Mouse (Mus musculus) forebrain, postnatal 0 days (tissue): Measurements from ENCODE around the gene Chrm4. TPM values are rescaled to one million over a fixed set of nuclear protein-coding genes. Genes with fewer than 3 reads are reported as not detected.

Experiments used
- ATAC-seq: fragments of 200-750 bp; cut with Nextera tagmentation; 2 replicates; pipeline ENCODE4 v1.8.0; 2017; ENCODE audit warnings: mild to moderate bottlenecking, moderate library complexity
- DNase-seq: peaks from one replicate; pipeline ENCODE4 v3.0.0-alpha.2; 2015
- H3K27ac ChIP-seq: fragments of 300-500 bp; sonication (generic); 2 replicates; pipeline ENCODE4 v1.5.1; 2014; ENCODE audit warnings: low read depth, mild to moderate bottlenecking, antibody characterized with exemption, low read length, moderate library complexity, mixed read lengths
- H3K27me3 ChIP-seq: fragments of 300-500 bp; sonication (generic); 2 replicates; pipeline ENCODE4 v1.6.1; 2014; ENCODE audit warnings: mild to moderate bottlenecking, low read length, mixed read lengths; ENCODE audit not compliant: insufficient read depth
- H3K36me3 ChIP-seq: fragments of 300-500 bp; sonication (generic); 2 replicates; pipeline ENCODE4 v1.6.1; 2014; ENCODE audit warnings: mild to moderate bottlenecking, moderate library complexity; ENCODE audit not compliant: insufficient read depth
- H3K4me1 ChIP-seq: fragments of 300-500 bp; sonication (generic); 2 replicates; pipeline ENCODE4 v1.6.1; 2014; ENCODE audit warnings: antibody characterized with exemption; ENCODE audit not compliant: insufficient read depth
- H3K4me2 ChIP-seq: fragments of 300-500 bp; sonication (generic); 2 replicates; pipeline ENCODE4 v1.6.1; 2014; ENCODE audit warnings: low read depth, mild to moderate bottlenecking, moderate library complexity
- H3K4me3 ChIP-seq: fragments of 300-500 bp; sonication (generic); 2 replicates; pipeline ENCODE4 v1.5.1; 2014; ENCODE audit warnings: low read depth, low read length, mixed read lengths
- H3K9ac ChIP-seq: fragments of 300-500 bp; sonication (generic); 2 replicates; pipeline ENCODE4 v1.6.1; 2014; ENCODE audit warnings: mild to moderate bottlenecking
- H3K9me3 ChIP-seq: fragments of 300-500 bp; sonication (generic); 2 replicates; pipeline ENCODE4 v1.6.1; 2016; ENCODE audit warnings: low read length
- CTCF ChIP-seq: sonication (generic); IDR thresholded peaks from 2 replicates; pipeline ENCODE4 v1.5.1; 2016; ENCODE audit warnings: antibody characterized with exemption, control low read depth, low read depth
- WGBS: fragments of 180-500 bp; shearing (Covaris S2); extraction: QIAGEN DNeasy Blood & Tissue Kit; methylation state at CpG from one replicate; pipeline ENCODE4 v1.1.7; 2014; 5-methylcytosine and 5-hydroxymethylcytosine counted together
- polyA plus RNA-seq: library from polyadenylated mRNA; unstranded; fragments of >200 nt; fragmentation: Nextera tagmentation; extraction: Ambion mirVana; gene quantifications from 2 replicates; pipeline ENCODE4 v1.2.1, GENCODE M21; 2015
- total RNA-seq: library from RNA; depleted of rRNA; stranded (reverse); fragments of >200 nt; gene quantifications from 2 replicates; pipeline ENCODE4 v1.2.3, GENCODE M21; 2014

Gene Chrm4
- total and polyA plus RNA-seq, 2 experiments from 2014 or later = 1.1 to 4.0 TPM

- Histone ChIP-seq H3K27me3 (no peaks in the 10 kb centered on the region), H3K4me1 (peaks cover 7% of the 10 kb centered on the region; the same call in 1 of the 2 replicates), H3K9ac (no peak overlapping the region), H3K4me2 (peak overlapping the region; percentile 80; the same call in 1 of the 2 replicates), H3K9me3 (no peaks in the 10 kb centered on the region), H3K27ac (no peak overlapping the region), H3K4me3 (no peak overlapping the region), H3K36me3 (peaks cover 31% of the 10 kb centered on the region)
- WGBS = 17% methylated on average over 6 of the region's 6 CpGs
- no peak for TF ChIP-seq CTCF
- DNase-seq = no peak
- no peak for ATAC-seq
Observed at GRCm38 (mm10) chr2:91932737-91933350, 5.8 kb downstream of the Chrm4 start.

GRCm38 (mm10) chr2:91933471-91933870 is 6.4 kb downstream of the Chrm4 start:
- no peak overlapping the region for H3K4me2 ChIP-seq
- no peak overlapping the region for H3K27ac ChIP-seq
- H3K9me3 ChIP-seq = no peaks in the 10 kb centered on the region
- no peak overlapping the region for H3K9ac ChIP-seq
- no peak overlapping the region for H3K4me3 ChIP-seq
- H3K27me3 ChIP-seq = no peaks in the 10 kb centered on the region
- DNase-seq (no peak), ATAC-seq (no peak)
- H3K4me1 ChIP-seq = peaks cover 7% of the 10 kb centered on the region; the same call in 1 of the 2 replicates
- peaks cover 37% of the 10 kb centered on the region for H3K36me3 ChIP-seq
- no peak for TF ChIP-seq CTCF
- WGBS = 47% methylated on average over 9 of the region's 9 CpGs

- no peak for TF ChIP-seq CTCF
- WGBS = 64% methylated on average over 8 of the region's 8 CpGs
- H3K9ac ChIP-seq = no peak overlapping the region
- peaks cover 7% of the 10 kb centered on the region; the same call in 1 of the 2 replicates for H3K4me1 ChIP-seq
- no peaks in the 10 kb centered on the region for H3K9me3 ChIP-seq
- ATAC-seq = no peak
- no peak for DNase-seq
- no peaks in the 10 kb centered on the region for H3K27me3 ChIP-seq
- H3K4me3 ChIP-seq = no peak overlapping the region
- H3K27ac ChIP-seq = no peak overlapping the region
- no peak overlapping the region for H3K4me2 ChIP-seq
- H3K36me3 ChIP-seq = peaks cover 43% of the 10 kb centered on the region
Observed at GRCm38 (mm10) chr2:91934016-91934415, 7.0 kb downstream of the Chrm4 start.

GRCm38 (mm10) chr2:91934826-91935525 is 7.9 kb downstream of the Chrm4 start:
- Histone ChIP-seq H3K4me2 (no peak overlapping the region), H3K27ac (no peak overlapping the region), H3K27me3 (no peaks in the 10 kb centered on the region), H3K4me3 (no peak overlapping the region), H3K4me1 (peaks cover 7% of the 10 kb centered on the region; the same call in 1 of the 2 replicates), H3K9me3 (no peaks in the 10 kb centered on the region), H3K9ac (no peak overlapping the region), H3K36me3 (peaks cover 53% of the 10 kb centered on the region)
- ATAC-seq = no peak
- DNase-seq = no peak
- TF ChIP-seq CTCF = no peak
- 89% methylated on average over 9 of the region's 9 CpGs for WGBS

GRCm38 (mm10) chr2:91936154-91936553 is 9.1 kb downstream of the Chrm4 start:
- H3K36me3 ChIP-seq = peaks cover 54% of the 10 kb centered on the region
- H3K4me1 ChIP-seq = no peaks in the 10 kb centered on the region
- H3K27me3 ChIP-seq = no peaks in the 10 kb centered on the region
- TF ChIP-seq CTCF = no peak
- ATAC-seq (no peak), DNase-seq (no peak)
- 87% methylated on average over 7 of the region's 7 CpGs for WGBS
- no peak overlapping the region for H3K27ac ChIP-seq
- no peak overlapping the region for H3K9ac ChIP-seq
- H3K9me3 ChIP-seq = no peaks in the 10 kb centered on the region
- no peak overlapping the region for H3K4me3 ChIP-seq
- no peak overlapping the region for H3K4me2 ChIP-seq

- WGBS = 88% methylated on average over 15 of the region's 15 CpGs
- H3K36me3 ChIP-seq = peaks cover 58% of the 10 kb centered on the region
- no peak for TF ChIP-seq CTCF
Observed at GRCm38 (mm10) chr2:91939303-91939935, 12.4 kb downstream of the Chrm4 start.

GRCm38 (mm10) chr2:91942356-91942755 is 15.3 kb downstream of the Chrm4 start:
- H3K4me3 ChIP-seq = no peak overlapping the region
- ATAC-seq = no peak
- DNase-seq = no peak
- no peaks in the 10 kb centered on the region for H3K9me3 ChIP-seq
- H3K4me2 ChIP-seq = no peak overlapping the region
- peaks cover 31% of the 10 kb centered on the region for H3K36me3 ChIP-seq
- H3K27ac ChIP-seq = no peak overlapping the region
- no peak overlapping the region for H3K9ac ChIP-seq
- H3K27me3 ChIP-seq = no peaks in the 10 kb centered on the region
- H3K4me1 ChIP-seq = no peaks in the 10 kb centered on the region
- TF ChIP-seq CTCF = peak; percentile 46
- WGBS = 78% methylated on average over 6 of the region's 6 CpGs

More at GRCm38 (mm10) chr2:91939303-91939935, 12.4 kb downstream of the Chrm4 start:
- DNase-seq (no peak), ATAC-seq (no peak)
- no peak overlapping the region for H3K9ac ChIP-seq
- no peak overlapping the region for H3K27ac ChIP-seq
- no peak overlapping the region for H3K4me3 ChIP-seq
- H3K4me2 ChIP-seq = no peak overlapping the region
- no peaks in the 10 kb centered on the region for H3K9me3 ChIP-seq
- no peaks in the 10 kb centered on the region for H3K4me1 ChIP-seq
- no peaks in the 10 kb centered on the region for H3K27me3 ChIP-seq
